Mouse (Mus musculus) forebrain, embryonic 14.5 days (tissue): ENCODE results near the gene Tbc1d10a. TPM values are rescaled to one million over a fixed set of nuclear protein-coding genes. Genes with fewer than 3 reads are reported as not detected.

Experiments
- ATAC-seq: fragments of 200-750 bp; cut with Nextera tagmentation; 2 replicates; pipeline ENCODE4 v1.8.0; 2017; ENCODE audit warnings: mild to moderate bottlenecking, moderate library complexity
- DNase-seq: peaks from one replicate; pipeline ENCODE4 v3.0.0-alpha.2; 2015; ENCODE audit warnings: low spot score
- H3K27ac ChIP-seq: fragments of 300-500 bp; sonication (generic); 2 replicates; pipeline ENCODE4 v1.5.1; 2014; ENCODE audit warnings: low read depth, mild to moderate bottlenecking, control low read depth, low read length, moderate library complexity
- H3K27me3 ChIP-seq: fragments of 300-500 bp; sonication (generic); replicated peaks from 2 replicates; pipeline ENCODE4 v1.6.1; 2014; ENCODE audit warnings: low read length, control low read depth, mixed read lengths; ENCODE audit not compliant: control insufficient read depth, insufficient read depth
- H3K36me3 ChIP-seq: fragments of 300-500 bp; sonication (generic); 2 replicates; pipeline ENCODE4 v1.6.1; 2014; ENCODE audit warnings: low read length, control low read depth; ENCODE audit not compliant: control insufficient read depth, insufficient read depth
- H3K4me1 ChIP-seq: fragments of 300-500 bp; sonication (generic); 2 replicates; pipeline ENCODE4 v1.6.1; 2014; ENCODE audit warnings: antibody characterized with exemption, low read length, control low read depth; ENCODE audit not compliant: control insufficient read depth, insufficient read depth
- H3K4me2 ChIP-seq: fragments of 300-500 bp; sonication (generic); 2 replicates; pipeline ENCODE4 v1.6.1; 2014; ENCODE audit warnings: mild to moderate bottlenecking, control low read depth, low read length
- H3K4me3 ChIP-seq: fragments of 300-500 bp; sonication (generic); 2 replicates; pipeline ENCODE4 v1.5.1; 2014; ENCODE audit warnings: low read depth, low read length, control low read depth
- H3K9ac ChIP-seq: fragments of 300-500 bp; sonication (generic); 2 replicates; pipeline ENCODE4 v1.6.1; 2014; ENCODE audit warnings: mild to moderate bottlenecking, low read length, control low read depth, moderate library complexity
- H3K9me3 ChIP-seq: fragments of 300-500 bp; sonication (generic); replicated peaks from 2 replicates; pipeline ENCODE4 v1.6.1; 2016; ENCODE audit warnings: low read length, control low read depth, mixed read lengths; ENCODE audit not compliant: control insufficient read depth
- WGBS: fragments of 180-500 bp; shearing (Covaris S2); extraction: QIAGEN DNeasy Blood & Tissue Kit; methylation state at CpG from one replicate; pipeline ENCODE4 v1.1.7; 2014; 5-methylcytosine and 5-hydroxymethylcytosine counted together
- polyA plus RNA-seq: library from polyadenylated mRNA; unstranded; fragments of >200 nt; fragmentation: Nextera tagmentation; extraction: Ambion mirVana; gene quantifications from 2 replicates; pipeline ENCODE4 v1.2.1, GENCODE M21; 2014

Gene Tbc1d10a
- polyA plus RNA-seq, 1 experiment from 2014 or later: 13.3 TPM

DNA sequence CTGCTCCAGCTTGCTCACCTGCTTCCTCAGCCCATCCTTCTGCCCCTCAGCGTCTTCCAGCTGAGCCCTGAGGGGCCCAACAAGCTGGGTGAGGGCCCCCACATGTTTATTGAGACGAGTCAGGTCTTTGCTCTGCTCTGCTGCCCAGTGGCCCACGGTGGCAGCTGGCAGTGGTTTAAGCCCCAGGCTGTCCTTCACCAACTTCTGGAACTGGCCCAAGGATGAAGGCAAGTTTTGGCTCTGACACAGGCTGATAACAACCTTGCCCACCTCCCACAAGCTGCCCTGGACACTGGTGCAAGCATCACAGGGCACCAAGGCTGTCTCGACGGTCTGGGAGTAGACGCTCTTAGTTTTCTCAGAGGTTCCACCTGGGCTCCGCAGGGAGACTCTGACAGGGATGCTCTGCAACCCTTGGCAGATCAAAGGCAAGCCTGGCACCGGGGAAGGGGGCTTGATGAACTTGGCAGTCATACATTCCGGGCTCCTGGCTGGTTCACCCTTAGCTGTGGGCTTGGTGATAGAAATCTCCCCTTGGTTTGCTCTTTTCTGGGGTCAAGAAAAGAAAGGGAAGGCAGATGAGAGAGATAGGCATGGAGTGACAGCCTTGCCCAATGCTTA lies 37.9 kb upstream of the Tbc1d10a start:
- DNase-seq: no peak
- H3K27ac ChIP-seq: no peak overlapping the region
- no peak overlapping the region for H3K4me3 ChIP-seq
- ATAC-seq: no peak
- H3K27me3 ChIP-seq: no peaks in the 10 kb centered on the region
- H3K9ac ChIP-seq: no peak overlapping the region
- 79% methylated on average over 9 of the region's 9 CpGs for WGBS
- peaks cover 13% of the 10 kb centered on the region; the same call in 1 of the 2 replicates for H3K36me3 ChIP-seq
- H3K9me3 ChIP-seq: no peaks in the 10 kb centered on the region
- H3K4me2 ChIP-seq: no peak overlapping the region
- no peaks in the 10 kb centered on the region for H3K4me1 ChIP-seq

DNA sequence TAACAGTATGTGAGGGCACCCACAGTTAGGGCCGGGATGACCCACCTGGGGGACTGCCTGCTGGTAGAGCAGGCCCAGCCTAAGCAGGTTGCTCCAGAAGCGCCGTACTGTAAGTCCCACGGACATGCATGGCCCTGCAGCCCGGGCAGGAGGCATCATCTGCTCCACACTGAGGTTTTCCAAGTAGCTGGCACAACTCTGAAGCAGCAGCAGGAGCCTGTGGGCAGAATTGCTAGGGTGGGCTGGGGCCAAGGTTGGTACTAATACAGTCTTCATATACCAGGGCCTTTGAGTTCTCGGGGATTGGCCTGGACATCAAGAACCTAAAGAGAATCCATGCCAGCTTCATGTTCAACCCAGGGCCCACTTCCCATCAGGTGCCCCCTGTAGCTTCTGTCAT lies 36.7 kb upstream of the Tbc1d10a start:
- Histone ChIP-seq H3K27ac (no peak overlapping the region), H3K4me3 (no peak overlapping the region), H3K4me1 (no peaks in the 10 kb centered on the region), H3K9me3 (no peaks in the 10 kb centered on the region), H3K9ac (no peak overlapping the region), H3K36me3 (0 out of 2 replicates have a peak, but pooled peaks cover 4% of the 10 kb centered on the region), H3K4me2 (no peak overlapping the region), H3K27me3 (no peaks in the 10 kb centered on the region)
- WGBS: 86% methylated on average over 6 of the region's 6 CpGs
- ATAC-seq: no peak
- no peak for DNase-seq

DNA sequence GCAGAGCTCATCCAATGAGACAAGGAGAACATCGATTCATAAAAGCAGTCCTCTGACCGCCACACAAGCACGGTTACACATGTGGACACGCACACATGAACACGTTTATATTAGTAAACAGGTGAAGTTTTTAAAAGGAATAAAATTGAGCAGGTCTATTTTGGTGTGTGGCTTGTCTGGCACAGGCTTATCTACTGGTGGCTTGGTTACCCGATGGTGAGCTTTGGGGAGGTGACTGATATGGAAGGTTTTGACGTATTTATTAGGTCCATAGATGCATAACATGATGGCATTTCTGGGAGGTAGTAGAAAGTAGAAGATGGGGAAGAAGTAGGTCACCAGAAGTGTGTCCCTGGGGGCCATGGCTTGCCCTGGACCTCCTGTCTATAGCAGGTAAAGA lies 32.9 kb upstream of the Tbc1d10a start:
- no peak for ATAC-seq

DNA sequence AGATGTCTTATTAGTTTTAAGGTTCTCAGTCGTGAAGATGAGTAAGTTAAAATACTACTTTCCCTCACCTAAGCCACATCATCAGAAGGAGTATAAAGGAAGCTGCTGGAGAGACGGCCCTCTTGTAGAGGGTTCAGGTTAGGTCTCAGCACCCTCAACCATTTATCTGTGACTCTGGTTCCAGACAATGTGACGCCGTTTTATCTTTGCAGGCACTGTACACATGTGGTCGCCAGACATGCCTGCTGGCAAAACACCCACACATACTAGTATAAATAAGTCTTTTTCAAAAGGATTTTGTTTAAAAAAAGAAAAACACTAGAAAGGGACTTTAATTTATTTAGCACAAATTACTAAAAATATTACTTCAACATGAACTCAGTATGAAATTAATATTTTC lies 30.9 kb upstream of the Tbc1d10a start:
- WGBS: 84% methylated on average over 5 of the region's 5 CpGs

More for the DNA sequence above, 32.9 kb upstream of the Tbc1d10a start:
- no peak overlapping the region for H3K4me3 ChIP-seq
- H3K27ac ChIP-seq: no peak overlapping the region
- no peak for DNase-seq
- H3K4me1 ChIP-seq: no peaks in the 10 kb centered on the region
- H3K9ac ChIP-seq: no peak overlapping the region
- H3K36me3 ChIP-seq: no peaks in the 10 kb centered on the region
- no peaks in the 10 kb centered on the region for H3K27me3 ChIP-seq
- no peaks in the 10 kb centered on the region for H3K9me3 ChIP-seq
- 94% methylated on average over 7 of the region's 7 CpGs for WGBS
- no peak overlapping the region for H3K4me2 ChIP-seq

DNA sequence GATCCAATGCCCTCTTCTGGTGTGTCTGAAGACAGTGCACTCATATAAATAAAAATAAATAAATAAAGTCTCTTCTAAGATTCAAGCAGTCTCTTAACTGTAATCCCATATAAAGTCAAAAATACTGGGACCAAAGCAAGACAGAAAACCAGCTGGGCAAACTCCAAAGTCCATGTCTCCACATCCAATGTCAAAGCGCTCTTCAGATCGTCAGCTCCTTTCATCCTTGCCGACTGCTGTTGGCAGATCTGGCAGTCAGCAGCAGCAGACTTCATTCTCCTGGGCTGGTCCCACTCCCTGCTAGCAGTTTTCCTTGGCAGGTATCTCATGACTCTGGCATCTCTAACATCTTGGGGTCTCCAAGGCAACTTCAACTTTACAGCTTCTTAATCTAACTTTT lies 27.9 kb upstream of the Tbc1d10a start:
- Histone ChIP-seq H3K27ac (no peak overlapping the region), H3K9ac (no peak overlapping the region), H3K4me1 (peaks cover 13% of the 10 kb centered on the region), H3K4me3 (no peak overlapping the region), H3K4me2 (no peak overlapping the region), H3K27me3 (no peaks in the 10 kb centered on the region), H3K36me3 (peaks cover 24% of the 10 kb centered on the region), H3K9me3 (no peaks in the 10 kb centered on the region)
- WGBS: 82% methylated on average over 3 of the region's 3 CpGs
- ATAC-seq (no peak), DNase-seq (no peak)

More for the DNA sequence above, 30.9 kb upstream of the Tbc1d10a start:
- no peak overlapping the region for H3K27ac ChIP-seq
- no peaks in the 10 kb centered on the region; the same call in 1 of the 2 replicates for H3K4me1 ChIP-seq
- H3K36me3 ChIP-seq: no peaks in the 10 kb centered on the region
- H3K9me3 ChIP-seq: no peaks in the 10 kb centered on the region
- H3K4me3 ChIP-seq: no peak overlapping the region
- no peak overlapping the region for H3K4me2 ChIP-seq
- ATAC-seq: no peak
- no peaks in the 10 kb centered on the region for H3K27me3 ChIP-seq
- DNase-seq: no peak
- H3K9ac ChIP-seq: no peak overlapping the region

DNA sequence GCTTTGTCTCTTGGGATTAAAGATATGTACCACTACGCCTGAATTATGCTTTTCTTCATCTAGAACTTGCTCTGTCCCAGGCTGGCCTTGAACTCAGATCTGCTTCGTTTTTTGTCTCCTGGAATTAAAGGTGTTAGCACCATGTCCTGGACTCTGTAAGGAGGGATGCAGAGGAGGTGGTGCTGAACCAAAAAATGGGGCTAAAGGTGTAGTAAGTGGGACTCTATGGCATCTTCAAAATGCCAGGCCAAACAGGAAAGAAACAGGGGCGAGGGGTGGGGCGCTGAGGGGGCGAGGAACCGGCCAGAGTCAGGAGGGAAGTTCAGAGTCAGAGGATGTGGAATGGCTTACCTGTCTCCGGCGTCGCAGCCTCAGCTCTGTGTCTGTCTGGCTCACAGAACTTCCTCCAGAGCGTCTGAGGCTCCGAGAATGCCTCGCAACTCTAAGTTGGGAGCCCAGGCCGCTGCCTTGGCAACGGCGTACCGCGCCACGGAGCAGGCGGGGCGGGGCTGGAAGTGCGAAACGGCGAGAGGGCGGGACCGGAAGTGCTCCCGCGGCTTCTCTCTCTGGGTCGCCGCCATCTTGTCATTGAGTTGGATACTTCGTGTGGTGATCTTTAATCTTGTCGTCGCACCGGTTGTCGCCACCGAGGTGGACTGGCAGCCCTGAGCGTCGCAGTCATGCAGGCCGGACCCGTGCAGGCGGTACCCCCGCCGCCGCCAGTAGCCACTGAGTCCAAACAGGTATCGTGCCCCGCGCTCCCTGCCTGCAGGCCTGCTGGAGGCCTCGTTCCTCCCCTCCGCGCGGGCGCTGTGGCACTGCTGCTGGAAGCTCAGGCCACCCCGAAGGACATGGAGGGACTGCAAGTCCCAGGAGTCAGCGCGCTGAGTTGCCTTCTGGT lies 26.5 kb upstream of the Tbc1d10a start, which contains the start of the genes Ccdc157 and Sf3a1:
Gene Ccdc157 (minus strand): TSS at position 486 of the 901 bp plus-strand sequence.
Gene Sf3a1 (plus strand): TSS at position 543 of the 901 bp plus-strand sequence.
- Histone ChIP-seq H3K4me3 (peak within 1 kb of the TSS; percentile 90), H3K4me1 (peaks cover 13% of the 10 kb centered on the region), H3K9me3 (no peaks in the 10 kb centered on the region), H3K9ac (peak within 1 kb of the TSS; percentile 87), H3K36me3 (peaks cover 36% of the 10 kb centered on the region), H3K4me2 (peak within 1 kb of the TSS; percentile 68), H3K27me3 (no peaks in the 10 kb centered on the region), H3K27ac (peak within 1 kb of the TSS; percentile 89)
- WGBS: 1% methylated on average over 54 of the region's 54 CpGs
- DNase-seq (peak; percentile 96), ATAC-seq (peak; percentile 98)

DNA sequence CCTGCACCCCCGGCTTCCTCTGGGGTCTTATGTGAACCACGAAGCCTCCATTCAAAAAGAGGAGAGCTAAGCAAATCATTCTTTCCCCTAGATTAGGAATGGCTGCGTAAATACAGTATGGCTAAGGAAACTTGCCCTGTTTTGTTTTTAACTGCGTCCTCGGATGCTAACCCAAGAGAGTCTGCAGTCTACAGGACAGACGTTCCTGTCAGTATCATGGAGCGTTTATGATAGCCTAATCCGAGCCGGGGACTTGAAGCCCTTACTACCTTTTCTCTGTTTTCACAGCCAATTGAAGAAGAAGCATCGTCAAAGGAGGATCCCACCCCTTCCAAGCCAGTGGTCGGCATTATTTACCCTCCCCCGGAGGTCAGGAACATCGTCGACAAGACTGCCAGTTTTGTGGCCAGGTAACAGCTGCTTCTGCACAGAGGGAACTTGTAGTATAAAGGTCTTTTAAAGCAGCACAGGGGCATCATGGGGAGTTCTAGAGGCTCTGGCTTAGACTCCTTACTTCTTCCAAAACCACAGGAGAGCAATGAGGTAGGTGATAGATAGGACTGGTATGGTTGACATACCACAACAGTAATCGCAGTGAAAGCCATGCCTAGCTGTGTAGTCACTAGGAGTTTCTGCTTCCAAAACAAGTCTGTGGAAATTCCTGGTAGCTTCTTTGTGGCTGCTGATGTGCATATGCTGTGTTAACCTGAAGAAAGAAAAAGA lies 25.7 kb upstream of the Tbc1d10a start:
- DNase-seq (no peak), ATAC-seq (peak; percentile 6; the same call in 1 of the 2 replicates)
- H3K36me3 ChIP-seq: peaks cover 45% of the 10 kb centered on the region
- H3K4me1 ChIP-seq: peaks cover 13% of the 10 kb centered on the region
- no peaks in the 10 kb centered on the region for H3K9me3 ChIP-seq
- peak overlapping the region; percentile 87 for H3K9ac ChIP-seq
- WGBS: 8% methylated on average over 15 of the region's 15 CpGs
- H3K4me2 ChIP-seq: peak overlapping the region; percentile 68
- peak overlapping the region; percentile 89 for H3K27ac ChIP-seq
- peak overlapping the region; percentile 90 for H3K4me3 ChIP-seq
- H3K27me3 ChIP-seq: no peaks in the 10 kb centered on the region

DNA sequence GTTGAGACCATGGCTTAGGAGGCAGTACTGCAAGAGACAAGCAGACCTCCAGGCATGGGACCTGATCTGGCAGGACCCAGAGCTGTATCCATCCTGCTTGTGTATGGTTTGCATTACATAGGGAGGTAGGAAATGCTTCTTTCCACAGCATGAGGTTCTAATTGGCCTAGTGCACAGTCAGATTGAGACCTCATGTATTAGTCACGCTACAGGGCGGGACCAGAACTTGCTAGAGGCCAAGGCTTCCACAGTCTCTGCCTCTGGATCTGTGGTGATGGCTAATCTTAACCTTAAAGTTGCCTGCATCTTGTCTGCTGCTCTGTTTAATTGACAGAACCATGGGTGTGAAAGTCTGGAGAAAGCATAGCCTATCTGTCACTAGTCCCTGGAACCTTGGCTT lies 21.9 kb upstream of the Tbc1d10a start:
- H3K4me3 ChIP-seq: no peak overlapping the region
- H3K4me2 ChIP-seq: no peak overlapping the region
- no peak overlapping the region for H3K9ac ChIP-seq
- DNase-seq: no peak
- no peaks in the 10 kb centered on the region for H3K9me3 ChIP-seq
- no peaks in the 10 kb centered on the region for H3K27me3 ChIP-seq
- H3K36me3 ChIP-seq: peaks cover 82% of the 10 kb centered on the region
- H3K4me1 ChIP-seq: peaks cover 13% of the 10 kb centered on the region
- 97% methylated on average over 2 of the region's 2 CpGs for WGBS
- H3K27ac ChIP-seq: no peak overlapping the region
- no peak for ATAC-seq
